Mouse (Mus musculus) lung, postnatal 25 days (tissue): ENCODE data around the gene Siglece.
A peak's percentile ranks its signal among the peaks of the same experiment; 100 is the strongest.

Experiments used
- DNase-seq: peaks from one replicate; pipeline ENCODE4 v3.0.0; 2022; ENCODE audit warnings: low spot score

Siglece gene

GRCm38 (mm10) chr7:43625794-43626422 is 34.1 kb downstream of the Siglece start:
- no peak for DNase-seq

GRCm38 (mm10) chr7:43625065-43625464 is 34.9 kb downstream of the Siglece start:
- no peak for DNase-seq

- no peak for DNase-seq
Measured at GRCm38 (mm10) chr7:43623819-43624218, 36.1 kb downstream of the Siglece start.

- no peak for DNase-seq
Measured at GRCm38 (mm10) chr7:43622927-43623326, 37.0 kb downstream of the Siglece start.

- DNase-seq: no peak
Measured at GRCm38 (mm10) chr7:43613816-43614551, 46.0 kb downstream of the Siglece start.

- no peak for DNase-seq
Measured at GRCm38 (mm10) chr7:43608316-43608824, 51.6 kb downstream of the Siglece start.

- peak; percentile 16 for DNase-seq
Measured at GRCm38 (mm10) chr7:43607743-43608287, 52.1 kb downstream of the Siglece start.

GRCm38 (mm10) chr7:43606896-43607742 is 52.8 kb downstream of the Siglece start, which contains the start of gene Zfp819:
TSS of gene Zfp819 (plus strand) at chr7:43607169.
- DNase-seq: peak; percentile 38

GRCm38 (mm10) chr7:43601884-43602283 is 58.1 kb downstream of the Siglece start:
- no peak for DNase-seq
